8 mouse cellular contexts compared by ENCODE assay signal in genomic region chr14:40962365-40963290, GRCm38 (mm10). TPM values are rescaled to one million over a fixed set of nuclear protein-coding genes. Genes with fewer than 3 reads are reported as not detected.
A peak's percentile ranks its signal among the peaks of the same experiment; 100 is the strongest.
DNase-seq lines count a peak whose midpoint lies in the region; ATAC-seq and TF ChIP-seq lines count a peak whose summit lies in the region.

No protein-coding gene starts in this region.

- TF ChIP-seq POLR2A in kidney, adult 2 months (IDR thresholded peaks at IDR 0.05; ENCODE audit: low read depth, low read length) = no peak

- no peaks in the 10 kb centered on the region for H3K9me3 ChIP-seq in lung, embryonic 14.5 days (ENCODE audit: low read depth, low read length)
- no peaks in the 10 kb centered on the region for H3K9me3 ChIP-seq in neural tube, embryonic 14.5 days (ENCODE audit: control insufficient read depth, low read length)
- no peaks in the 10 kb centered on the region for H3K9me3 ChIP-seq in midbrain, embryonic 15.5 days

- peak overlapping the region; percentile 5; the same call in 1 of the 2 replicates for H3K4me2 ChIP-seq in lung, embryonic 14.5 days
- no peak overlapping the region for H3K4me2 ChIP-seq in neural tube, embryonic 14.5 days (ENCODE audit: low read depth, low read length)
- H3K4me2 ChIP-seq in midbrain, embryonic 15.5 days = no peak overlapping the region

- no peak for DNase-seq in lung, embryonic 14.5 days
- DNase-seq in lung, postnatal 14 days = no peak
- peak; percentile 71 for DNase-seq in c-Kit-negative CD71-positive TER-119-positive erythroid progenitor cells, embryonic 14.5 days (ENCODE audit: low read depth, low spot score)
- peak; percentile 66 for DNase-seq in kidney, adult 2 months
- DNase-seq in right cerebral cortex, postnatal 36 days (ENCODE audit: low spot score in 2 of 2) = no peak
- no peak for DNase-seq in urinary bladder, adult 2 months (ENCODE audit: low spot score)

- 77% methylated on average over 11 of the region's 11 CpGs for WGBS in lung, embryonic 14.5 days
- 37% methylated on average over 11 of the region's 11 CpGs for WGBS in kidney, adult 2 months
- WGBS in neural tube, embryonic 14.5 days = 68% methylated on average over 11 of the region's 11 CpGs
- 67% methylated on average over 11 of the region's 11 CpGs for WGBS in midbrain, embryonic 15.5 days

- 0 out of 2 replicates have a peak overlapping the region, but pooled peaks have one; percentile 28 for H3K27ac ChIP-seq in lung, embryonic 14.5 days (ENCODE audit: low read depth)
- peak overlapping the region; percentile 11 for H3K27ac ChIP-seq in kidney, adult 2 months (ENCODE audit: insufficient read depth, low read depth, low read length)
- H3K27ac ChIP-seq in neural tube, embryonic 14.5 days (ENCODE audit: low read depth, low read length) = no peak overlapping the region
- no peak overlapping the region for H3K27ac ChIP-seq in midbrain, embryonic 15.5 days

- no peak for TF ChIP-seq CTCF in lung, embryonic 14.5 days (IDR thresholded peaks at IDR 0.05; ENCODE audit: low read depth)
- no peak for TF ChIP-seq CTCF in kidney, adult 2 months (conservative IDR thresholded peaks at IDR 0.05; ENCODE audit: insufficient read depth, insufficient read length, low read depth, low read length)

- no peak for ATAC-seq in lung, embryonic 14.5 days (ENCODE audit: insufficient read depth)
- ATAC-seq in neural tube, embryonic 14.5 days (ENCODE audit: low read depth) = no peak
- no peak for ATAC-seq in midbrain, embryonic 15.5 days (replicated peaks)

- H3K4me3 ChIP-seq in lung, embryonic 14.5 days (ENCODE audit: low read depth, low read length) = no peak overlapping the region
- H3K4me3 ChIP-seq in kidney, adult 2 months (ENCODE audit: insufficient read depth, low read depth, low read length) = no peak overlapping the region
- no peak overlapping the region for H3K4me3 ChIP-seq in neural tube, embryonic 14.5 days (ENCODE audit: low read depth, low read length)
- no peak overlapping the region for H3K4me3 ChIP-seq in midbrain, embryonic 15.5 days

- no peak overlapping the region for H3K9ac ChIP-seq in lung, embryonic 14.5 days
- H3K9ac ChIP-seq in neural tube, embryonic 14.5 days (replicated peaks; ENCODE audit: low read depth, low read length) = 0 out of 2 replicates have a peak overlapping the region, but pooled peaks have one; percentile 7
- no peak overlapping the region for H3K9ac ChIP-seq in midbrain, embryonic 15.5 days

- peaks cover 51% of the 10 kb centered on the region for H3K4me1 ChIP-seq in lung, embryonic 14.5 days (ENCODE audit: insufficient read depth)
- H3K4me1 ChIP-seq in kidney, adult 2 months (ENCODE audit: control insufficient read depth, insufficient read depth, low read length) = peaks cover 56% of the 10 kb centered on the region
- H3K4me1 ChIP-seq in neural tube, embryonic 14.5 days (ENCODE audit: control insufficient read depth, insufficient read depth, low read length) = peaks cover 32% of the 10 kb centered on the region
- peaks cover 62% of the 10 kb centered on the region for H3K4me1 ChIP-seq in midbrain, embryonic 15.5 days

- no peaks in the 10 kb centered on the region for H3K36me3 ChIP-seq in lung, embryonic 14.5 days (ENCODE audit: insufficient read depth)
- H3K36me3 ChIP-seq in kidney, adult 2 months (ENCODE audit: control insufficient read depth, insufficient read depth, low read length) = no peaks in the 10 kb centered on the region
- no peaks in the 10 kb centered on the region for H3K36me3 ChIP-seq in neural tube, embryonic 14.5 days (ENCODE audit: control insufficient read depth, insufficient read depth, low read length)
- no peaks in the 10 kb centered on the region for H3K36me3 ChIP-seq in midbrain, embryonic 15.5 days (replicated peaks)

- H3K27me3 ChIP-seq in lung, embryonic 14.5 days (ENCODE audit: insufficient read depth, low read length) = no peaks in the 10 kb centered on the region
- H3K27me3 ChIP-seq in kidney, adult 2 months (replicated peaks; ENCODE audit: control insufficient read depth, insufficient read depth, low read length) = no peaks in the 10 kb centered on the region
- no peaks in the 10 kb centered on the region for H3K27me3 ChIP-seq in neural tube, embryonic 14.5 days (ENCODE audit: control insufficient read depth, insufficient read depth, low read length)
- no peaks in the 10 kb centered on the region for H3K27me3 ChIP-seq in midbrain, embryonic 15.5 days (replicated peaks)

RNA-seq across cellular contexts. Expression of gene Tspan14, which starts 4.0 kb away (rescaled TPM):
- polyA plus RNA-seq in lung, embryonic 14.5 days (2014; fragmentation: Nextera tagmentation; extraction: Ambion mirVana) = 104 and 105 TPM in 2 replicates
- polyA plus RNA-seq in kidney, adult 2 months (2012; rRNA removed) = 119 and 121 TPM in 2 replicates
- polyA plus RNA-seq in neural tube, embryonic 14.5 days (2014; fragmentation: Nextera tagmentation; extraction: Ambion mirVana) = 45.2 and 66.3 TPM in 2 replicates
- 55.9 and 58.9 TPM in 2 replicates for polyA plus RNA-seq in urinary bladder, adult 2 months (2012; rRNA removed)
- polyA plus RNA-seq in midbrain, embryonic 15.5 days (2015; fragmentation: Nextera tagmentation; extraction: Ambion mirVana) = 68.9 and 75.2 TPM in 2 replicates

RNA-seq across cellular contexts. Expression of gene Fam213a, which starts 51.0 kb away (rescaled TPM):
- polyA plus RNA-seq in lung, embryonic 14.5 days (2014; fragmentation: Nextera tagmentation; extraction: Ambion mirVana) = 167 and 173 TPM in 2 replicates
- 68.2 and 80.8 TPM in 2 replicates for polyA plus RNA-seq in kidney, adult 2 months (2012; rRNA removed)
- 102 and 108 TPM in 2 replicates for polyA plus RNA-seq in neural tube, embryonic 14.5 days (2014; fragmentation: Nextera tagmentation; extraction: Ambion mirVana)
- polyA plus RNA-seq in urinary bladder, adult 2 months (2012; rRNA removed) = 52.2 and 61.9 TPM in 2 replicates
- polyA plus RNA-seq in midbrain, embryonic 15.5 days (2015; fragmentation: Nextera tagmentation; extraction: Ambion mirVana) = 85.6 and 88.5 TPM in 2 replicates

Comparison
In these comparisons a context has a peak if more than half of its experiments do, and no peak if none do; other contexts are left out.
1. DNase-seq: peak in c-Kit-negative CD71-positive TER-119-positive erythroid progenitor cells, embryonic 14.5 days (single experiment) and kidney, adult 2 months (single experiment); none in lung, embryonic 14.5 days (single experiment), lung, postnatal 14 days (single experiment), right cerebral cortex, postnatal 36 days (0 of 2) and urinary bladder, adult 2 months (single experiment).
2. H3K27ac ChIP-seq: peak in lung, embryonic 14.5 days (single experiment) and kidney, adult 2 months (single experiment); none in neural tube, embryonic 14.5 days (single experiment) and midbrain, embryonic 15.5 days (single experiment).